Mouse (Mus musculus): Measurements from ENCODE around the gene Ing1. TPM values are rescaled to one million over a fixed set of nuclear protein-coding genes. Genes with fewer than 3 reads are reported as not detected.

Ing1 gene
- polyA plus RNA-seq, 1 experiment from 2014 or later, result 40.3 TPM

- 0 out of 2 replicates have a peak, but pooled peaks have one; percentile 39 for ATAC-seq (ENCODE audit: insufficient read depth, low FRiP score, low read depth)
- WGBS, result 33% methylated on average over 14 of the region's 14 CpGs
- no peak overlapping the region for H3K4me3 ChIP-seq (replicated peaks)
- H3K27ac ChIP-seq, result no peak overlapping the region
- H3K4me2 ChIP-seq, result no peak overlapping the region
- no peaks in the 10 kb centered on the region for H3K4me1 ChIP-seq
- no peaks in the 10 kb centered on the region for H3K36me3 ChIP-seq
- H3K9ac ChIP-seq, result no peak overlapping the region
- H3K27me3 ChIP-seq (replicated peaks), result no peaks in the 10 kb centered on the region
- no peaks in the 10 kb centered on the region for H3K9me3 ChIP-seq
These were observed 46.8 kb downstream of the Ing1 start for GRCm38 (mm10) chr8:11602006-11602680.

DNA sequence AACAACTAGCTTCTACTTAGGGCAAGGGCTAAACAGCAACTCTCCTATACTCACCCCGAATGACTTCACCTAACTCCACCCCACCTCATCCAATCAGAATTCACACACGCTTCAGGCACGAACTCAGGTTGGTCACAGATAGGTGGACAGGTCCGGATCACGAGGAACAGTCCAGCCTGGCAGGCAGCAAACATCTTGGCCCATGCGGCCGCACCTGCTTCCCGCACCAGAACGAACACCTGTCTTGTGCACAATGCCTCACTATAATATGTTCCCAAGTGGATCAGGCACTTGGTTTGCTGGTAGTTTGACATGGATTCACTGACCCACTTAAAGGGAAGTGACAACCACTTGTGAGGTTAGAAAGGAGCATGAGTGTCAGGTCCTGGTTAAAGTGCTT is 53.5 kb downstream of the Ing1 start:
- Histone ChIP-seq H3K9me3 (no peaks in the 10 kb centered on the region), H3K4me1 (no peaks in the 10 kb centered on the region), H3K4me3 (replicated peaks) (no peak overlapping the region), H3K27ac (no peak overlapping the region), H3K4me2 (no peak overlapping the region), H3K9ac (no peak overlapping the region), H3K27me3 (replicated peaks) (no peaks in the 10 kb centered on the region), H3K36me3 (peaks cover 25% of the 10 kb centered on the region)
- WGBS, result 95% methylated on average over 9 of the region's 9 CpGs
- no peak for ATAC-seq (ENCODE audit: insufficient read depth, low FRiP score, low read depth)

Other genes with a start within 250 kb of the Ing1 start
- gene Col4a2, start 242.8 kb upstream of the Ing1 start, polyA plus RNA-seq (2015; fragmentation: Nextera tagmentation; extraction: Ambion mirVana), result 72.1 and 81.2 TPM in 2 replicates
- 191 and 208 TPM in 2 replicates for gene Col4a1, start 242.7 kb upstream of the Ing1 start, polyA plus RNA-seq (2015; fragmentation: Nextera tagmentation; extraction: Ambion mirVana)
- gene Rab20, start 76.9 kb upstream of the Ing1 start, polyA plus RNA-seq (2015; fragmentation: Nextera tagmentation; extraction: Ambion mirVana), result 8.7 and 9.3 TPM in 2 replicates
- gene Naxd, start 58.1 kb upstream of the Ing1 start, polyA plus RNA-seq (2015; fragmentation: Nextera tagmentation; extraction: Ambion mirVana), result 105 and 110 TPM in 2 replicates
- gene Cars2, start 4.8 kb upstream of the Ing1 start, polyA plus RNA-seq (2015; fragmentation: Nextera tagmentation; extraction: Ambion mirVana), result 27.4 and 29.2 TPM in 2 replicates
- gene Ankrd10, start 80.2 kb downstream of the Ing1 start, polyA plus RNA-seq (2015; fragmentation: Nextera tagmentation; extraction: Ambion mirVana), result 79.2 and 80.2 TPM in 2 replicates
- gene 1700016D06Rik, start 145.5 kb downstream of the Ing1 start, polyA plus RNA-seq (2015; fragmentation: Nextera tagmentation; extraction: Ambion mirVana), result not detected in 2 replicates
- gene Arhgef7, start 172.2 kb downstream of the Ing1 start, polyA plus RNA-seq (2015; fragmentation: Nextera tagmentation; extraction: Ambion mirVana), result 29.3 and 30.1 TPM in 2 replicates

All from stomach, embryonic 15.5 days (tissue).